ENCODE assay signal across 19 mouse cellular contexts in genomic region chr11:11694472-11695177, GRCm38 (mm10). TPM values are rescaled to one million over a fixed set of nuclear protein-coding genes. Genes with fewer than 3 reads are reported as not detected.
DNase-seq lines count a peak whose midpoint lies in the region; ATAC-seq and TF ChIP-seq lines count a peak whose summit lies in the region.
"Had no signal": no experiment of that assay in that cellular context is flagged by ENCODE, and none has a peak within 500 bp of the region (broad histone marks: within the 10 kb centered on the region; RNA-seq: fewer than 3 reads in every experiment).

No protein-coding gene starts in this region.

- H3K4me1 ChIP-seq in liver, embryonic 12.5 days, result peaks cover 81% of the 10 kb centered on the region
- peaks cover 43% of the 10 kb centered on the region for H3K4me1 ChIP-seq in liver, embryonic 11.5 days (replicated peaks; ENCODE audit: control insufficient read depth, insufficient read depth, low read length)
- H3K4me1 ChIP-seq in midbrain, embryonic 11.5 days (ENCODE audit: control insufficient read depth, insufficient read depth, low read length), result no peaks in the 10 kb centered on the region
- H3K4me1 ChIP-seq in midbrain, embryonic 16.5 days (ENCODE audit: control insufficient read depth, insufficient read depth, low read length), result no peaks in the 10 kb centered on the region
- H3K4me1 ChIP-seq in MEL (ENCODE audit: control insufficient read depth in 1 of 2, insufficient read depth in 2 of 2, low read length in 2 of 2), result peaks cover 43 to 60% of the 10 kb centered on the region in 2 experiments
- H3K4me1 ChIP-seq in liver, embryonic 16.5 days (ENCODE audit: control insufficient read depth, low read depth, low read length), result peaks cover 58% of the 10 kb centered on the region
- H3K4me1 ChIP-seq: embryonic facial prominence, embryonic 12.5 days; forebrain, embryonic 15.5 days; heart, embryonic 12.5 days; hindbrain, embryonic 10.5 days had no signal

- no peaks in the 10 kb centered on the region for H3K27me3 ChIP-seq in liver, embryonic 12.5 days (replicated peaks)
- no peaks in the 10 kb centered on the region for H3K27me3 ChIP-seq in liver, embryonic 11.5 days (replicated peaks; ENCODE audit: control insufficient read depth, insufficient read depth, low read length)
- H3K27me3 ChIP-seq in midbrain, embryonic 11.5 days (ENCODE audit: control insufficient read depth, insufficient read depth, low read length), result no peaks in the 10 kb centered on the region
- no peaks in the 10 kb centered on the region for H3K27me3 ChIP-seq in midbrain, embryonic 16.5 days (ENCODE audit: control insufficient read depth, insufficient read depth, low read depth, low read length)
- H3K27me3 ChIP-seq in MEL (ENCODE audit: control insufficient read depth in 1 of 2, insufficient read depth in 2 of 2, low read length in 2 of 2), result no peaks in the 10 kb centered on the region
- no peaks in the 10 kb centered on the region for H3K27me3 ChIP-seq in liver, embryonic 16.5 days (ENCODE audit: control insufficient read depth, insufficient read depth, low read depth, low read length)
- H3K27me3 ChIP-seq: embryonic facial prominence, embryonic 12.5 days; forebrain, embryonic 15.5 days had no signal

- 0 out of 2 replicates have a peak overlapping the region, but pooled peaks have one; percentile 0 for H3K4me2 ChIP-seq in liver, embryonic 12.5 days
- no peak overlapping the region for H3K4me2 ChIP-seq in liver, embryonic 11.5 days
- no peak overlapping the region for H3K4me2 ChIP-seq in midbrain, embryonic 11.5 days
- no peak overlapping the region for H3K4me2 ChIP-seq in midbrain, embryonic 16.5 days (ENCODE audit: low read length)
- no peak overlapping the region for H3K4me2 ChIP-seq in liver, embryonic 16.5 days (ENCODE audit: low read depth, low read length)
- H3K4me2 ChIP-seq: embryonic facial prominence, embryonic 12.5 days; forebrain, embryonic 15.5 days; heart, embryonic 12.5 days; hindbrain, embryonic 14.5 days had no signal

- 68% methylated on average over 6 of the region's 6 CpGs for WGBS in liver, embryonic 12.5 days (ENCODE audit: insufficient replicate concordance)
- 73% methylated on average over 6 of the region's 6 CpGs for WGBS in liver, embryonic 11.5 days
- 91% methylated on average over 6 of the region's 6 CpGs for WGBS in midbrain, embryonic 11.5 days
- WGBS in midbrain, embryonic 16.5 days, result 88% methylated on average over 6 of the region's 6 CpGs
- 64% methylated on average over 6 of the region's 6 CpGs for WGBS in liver, embryonic 16.5 days (ENCODE audit: insufficient replicate concordance)

- no peak for TF ChIP-seq POLR2A in MEL (IDR thresholded peaks at IDR 0.05; ENCODE audit: control insufficient read depth in 1 of 2, insufficient read depth in 1 of 2, low read depth in 1 of 2, low read length in 2 of 2, poor library complexity in 1 of 2)

- ATAC-seq in liver, embryonic 12.5 days, result no peak
- no peak for ATAC-seq in liver, embryonic 11.5 days (replicated peaks; ENCODE audit: low FRiP score)
- no peak for ATAC-seq in midbrain, embryonic 11.5 days (ENCODE audit: low FRiP score)
- no peak for ATAC-seq in midbrain, embryonic 16.5 days
- no peak for ATAC-seq in liver, embryonic 16.5 days (ENCODE audit: low read depth)
- ATAC-seq: forebrain, embryonic 15.5 days had no signal

- TF ChIP-seq EP300 in MEL (IDR thresholded peaks at IDR 0.05; ENCODE audit: low read depth in 1 of 2, low read length in 2 of 2), result no peak

- H3K9ac ChIP-seq in liver, embryonic 12.5 days, result peak overlapping the region; percentile 40
- no peak overlapping the region for H3K9ac ChIP-seq in liver, embryonic 11.5 days (ENCODE audit: low read depth, low read length)
- H3K9ac ChIP-seq in midbrain, embryonic 11.5 days (ENCODE audit: low read length), result no peak overlapping the region
- no peak overlapping the region for H3K9ac ChIP-seq in midbrain, embryonic 16.5 days (ENCODE audit: low read depth, low read length)
- H3K9ac ChIP-seq in MEL (ENCODE audit: control insufficient read depth, low read depth, low read length, poor library complexity, severe bottlenecking), result peak overlapping the region; percentile 6; the same call in 1 of the 2 replicates
- H3K9ac ChIP-seq in liver, embryonic 16.5 days (ENCODE audit: low read depth, low read length), result no peak overlapping the region; the same call in 1 of the 2 replicates
- H3K9ac ChIP-seq: embryonic facial prominence, embryonic 12.5 days; forebrain, embryonic 15.5 days; heart, embryonic 12.5 days; hindbrain, embryonic 14.5 days had no signal

- H3K27ac ChIP-seq in liver, embryonic 12.5 days, result peak overlapping the region; percentile 61; the same call in 1 of the 2 replicates
- no peak overlapping the region for H3K27ac ChIP-seq in liver, embryonic 11.5 days (ENCODE audit: low read depth, low read length)
- H3K27ac ChIP-seq in midbrain, embryonic 11.5 days (ENCODE audit: low read depth, low read length), result no peak overlapping the region
- no peak overlapping the region for H3K27ac ChIP-seq in midbrain, embryonic 16.5 days (ENCODE audit: low read length)
- H3K27ac ChIP-seq in MEL (ENCODE audit: control insufficient read depth, low read depth, low read length), result peak overlapping the region; percentile 17
- H3K27ac ChIP-seq in liver, embryonic 16.5 days (ENCODE audit: low read length), result 0 out of 2 replicates have a peak overlapping the region, but pooled peaks have one; percentile 1
- H3K27ac ChIP-seq: embryonic facial prominence, embryonic 12.5 days; forebrain, embryonic 15.5 days; heart, adult 2 months; hindbrain, embryonic 10.5 days; hindbrain, embryonic 14.5 days had no signal

- TF ChIP-seq CTCF in MEL (IDR thresholded peaks at IDR 0.05 in 2 of 3, conservative IDR thresholded peaks at IDR 0.05 in 1 of 3; ENCODE audit: control insufficient read depth in 1 of 3, insufficient read depth in 1 of 3, low read depth in 2 of 3, low read length in 3 of 3, poor library complexity in 1 of 3, severe bottlenecking in 1 of 3), result no peak

- no peak for DNase-seq in liver, embryonic 11.5 days (ENCODE audit: low spot score)
- DNase-seq in midbrain, embryonic 11.5 days (ENCODE audit: low spot score, missing footprints), result peak; percentile 12
- DNase-seq in MEL (ENCODE audit: low read depth, low spot score), result peak; percentile 30
- no peak for DNase-seq in right cerebral cortex, postnatal 14 days
- DNase-seq: adrenal gland, adult 8-10 months; adrenal gland, postnatal 36 days; cerebellum, adult 11 months; cerebellum, adult 8-10 months; cerebellum, postnatal 14 days; gastrocnemius, postnatal 10 days; heart, adult 2 months had no signal

- no peak overlapping the region for H3K4me3 ChIP-seq in liver, embryonic 12.5 days
- no peak overlapping the region for H3K4me3 ChIP-seq in liver, embryonic 11.5 days (ENCODE audit: low read depth, low read length)
- no peak overlapping the region for H3K4me3 ChIP-seq in midbrain, embryonic 11.5 days (ENCODE audit: low read depth, low read length)
- H3K4me3 ChIP-seq in midbrain, embryonic 16.5 days (ENCODE audit: low read depth, low read length), result no peak overlapping the region
- H3K4me3 ChIP-seq in MEL (ENCODE audit: control insufficient read depth in 1 of 2, insufficient read depth in 1 of 2, low read depth in 2 of 2, low read length in 2 of 2), result no peak overlapping the region
- no peak overlapping the region for H3K4me3 ChIP-seq in liver, embryonic 16.5 days (ENCODE audit: low read depth, low read length)
- H3K4me3 ChIP-seq: embryonic facial prominence, embryonic 12.5 days; forebrain, embryonic 15.5 days; heart, adult 2 months; heart, embryonic 12.5 days; hindbrain, embryonic 10.5 days had no signal

- peaks cover 31% of the 10 kb centered on the region for H3K36me3 ChIP-seq in liver, embryonic 12.5 days
- no peaks in the 10 kb centered on the region for H3K36me3 ChIP-seq in liver, embryonic 11.5 days (ENCODE audit: control insufficient read depth, insufficient read depth, low read length)
- H3K36me3 ChIP-seq in midbrain, embryonic 11.5 days (ENCODE audit: control insufficient read depth, insufficient read depth, low read length), result no peaks in the 10 kb centered on the region
- H3K36me3 ChIP-seq in midbrain, embryonic 16.5 days (ENCODE audit: control insufficient read depth, insufficient read depth, low read length), result no peaks in the 10 kb centered on the region
- peaks cover 5 to 73% of the 10 kb centered on the region in 2 experiments; a peak in 3 of 4 replicates for H3K36me3 ChIP-seq in MEL (ENCODE audit: control insufficient read depth in 1 of 2, insufficient read depth in 2 of 2, low read length in 2 of 2)
- H3K36me3 ChIP-seq in liver, embryonic 16.5 days (ENCODE audit: control insufficient read depth, insufficient read depth), result no peaks in the 10 kb centered on the region
- H3K36me3 ChIP-seq: embryonic facial prominence, embryonic 12.5 days; forebrain, embryonic 15.5 days; heart, embryonic 12.5 days; hindbrain, embryonic 10.5 days had no signal

- TF ChIP-seq RAD21 in MEL (IDR thresholded peaks at IDR 0.05; ENCODE audit: low read depth, low read length), result no peak

- H3K79me2 ChIP-seq in MEL (ENCODE audit: control insufficient read depth, insufficient read depth, low read length, poor library complexity), result peaks cover 84% of the 10 kb centered on the region

- no peaks in the 10 kb centered on the region for H3K9me3 ChIP-seq in liver, embryonic 12.5 days (replicated peaks)
- H3K9me3 ChIP-seq in liver, embryonic 11.5 days (ENCODE audit: control insufficient read depth, low read length), result no peaks in the 10 kb centered on the region
- no peaks in the 10 kb centered on the region for H3K9me3 ChIP-seq in midbrain, embryonic 11.5 days (ENCODE audit: control insufficient read depth, low read length)
- no peaks in the 10 kb centered on the region for H3K9me3 ChIP-seq in midbrain, embryonic 16.5 days (replicated peaks; ENCODE audit: control insufficient read depth, low read length, poor library complexity, severe bottlenecking)
- no peaks in the 10 kb centered on the region for H3K9me3 ChIP-seq in MEL (replicated peaks; ENCODE audit: insufficient read depth, low read length)
- no peaks in the 10 kb centered on the region for H3K9me3 ChIP-seq in liver, embryonic 16.5 days (replicated peaks; ENCODE audit: control insufficient read depth, low read length)
- H3K9me3 ChIP-seq: embryonic facial prominence, embryonic 12.5 days; forebrain, embryonic 15.5 days; heart, embryonic 12.5 days; hindbrain, embryonic 10.5 days had no signal

TF ChIP-seq in MEL, 35 proteins besides CTCF, POLR2A, EP300 and RAD21 (continues in another document):
- TF ChIP-seq MYB (IDR thresholded peaks at IDR 0.05; ENCODE audit: low read depth, low read length) (no peak), ETS1 (IDR thresholded peaks at IDR 0.05; ENCODE audit: low read depth, low read length) (no peak)

RNA-seq across cellular contexts. Expression of gene Ikzf1, which starts 9.8 kb away (rescaled TPM):
- polyA plus RNA-seq in liver, embryonic 12.5 days (2016; fragmentation: Nextera tagmentation; extraction: Ambion mirVana), result 59.1 and 61.0 TPM in 2 replicates
- 105 and 120 TPM in 2 replicates for polyA plus RNA-seq in liver, embryonic 11.5 days (2014; fragmentation: Nextera tagmentation; extraction: Ambion mirVana)
- polyA plus RNA-seq in midbrain, embryonic 11.5 days (2014; fragmentation: Nextera tagmentation; extraction: Ambion mirVana), result 2.3 and 2.7 TPM in 2 replicates
- 1.3 and 1.4 TPM in 2 replicates for polyA plus RNA-seq in midbrain, embryonic 16.5 days (2015; fragmentation: Nextera tagmentation; extraction: Ambion mirVana)
- 90.6 and 97.3 TPM in 2 replicates for total RNA-seq in MEL (2012; rRNA removed)
- 100 to 1,000 TPM in 1 of 2 experiments, 10 to 100 TPM in 1; 28.0 to 128 TPM for polyA plus RNA-seq in MEL (2012; ENCODE audit: insufficient read depth in 1 of 2, insufficient read length in 2 of 2, low read depth in 1 of 2, low replicate concordance in 2 of 2, missing spikeins in 1 of 2)
- 32.8 and 35.1 TPM in 2 replicates for polyA plus RNA-seq in liver, embryonic 16.5 days (2015; fragmentation: Nextera tagmentation; extraction: Ambion mirVana)

Comparison
In these comparisons a context has a peak if more than half of its experiments do, and no peak if none do; other contexts are left out.
1. H3K27ac ChIP-seq: peak in liver, embryonic 12.5 days (single experiment), MEL (single experiment) and liver, embryonic 16.5 days (single experiment); none in liver, embryonic 11.5 days (single experiment), midbrain, embryonic 11.5 days (single experiment) and midbrain, embryonic 16.5 days (single experiment).
2. H3K9ac ChIP-seq: peak in liver, embryonic 12.5 days (single experiment) and MEL (single experiment); none in liver, embryonic 11.5 days (single experiment), midbrain, embryonic 11.5 days (single experiment), midbrain, embryonic 16.5 days (single experiment) and liver, embryonic 16.5 days (single experiment).
3. DNase-seq: peak in midbrain, embryonic 11.5 days (single experiment) and MEL (single experiment); none in liver, embryonic 11.5 days (single experiment) and right cerebral cortex, postnatal 14 days (single experiment).